Mouse (Mus musculus) brain, embryonic 14.5 days (tissue): Measurements from ENCODE around the gene Tyk2.

Experiments
- CTCF ChIP-seq: fragments of 200-500 bp; IDR thresholded peaks from 2 replicates; pipeline ENCODE4 v1.5.1; 2012; ENCODE audit warnings: inconsistent platforms, mild to moderate bottlenecking, moderate library complexity, borderline replicate concordance; ENCODE audit not compliant: insufficient read depth, insufficient read length; ENCODE audit errors: extremely low read depth
- POLR2A ChIP-seq: fragments of 200-500 bp; IDR thresholded peaks from 2 replicates; pipeline ENCODE4 v1.6.1; 2012; ENCODE audit warnings: mild to moderate bottlenecking, inconsistent platforms, borderline replicate concordance; ENCODE audit not compliant: poor library complexity, insufficient read depth, insufficient read length, severe bottlenecking; ENCODE audit errors: extremely low read depth

- TF ChIP-seq POLR2A (no peak), CTCF (no peak)
Observed at GRCm38 (mm10) chr9:21090537-21090936, 40.5 kb downstream of the Tyk2 start.
